Mouse (Mus musculus): ENCODE measurements at regions not wholly inside any gene's neighbourhood (a gene's known extent, or its start where the extent isn't known, plus 50 kb on each side); places are given as distances from the start of the nearest gene placed in this dataset.

- ATAC-seq (ENCODE audit: insufficient number of reproducible peaks, low FRiP score, low TSS enrichment), result no peak
Measured at GRCm38 (mm10) chr5:90164434-90164833, 59.4 kb downstream of the Cox18 start.

GRCm38 (mm10) chr5:90163033-90163859, 60.6 kb downstream of the Cox18 start:
- ATAC-seq (ENCODE audit: insufficient number of reproducible peaks, low FRiP score, low TSS enrichment), result no peak

- ATAC-seq (ENCODE audit: insufficient number of reproducible peaks, low FRiP score, low TSS enrichment), result no peak
Measured at GRCm38 (mm10) chr5:90160281-90160680, 63.5 kb downstream of the Cox18 start.

GRCm38 (mm10) chr5:90156522-90156921, 67.3 kb downstream of the Cox18 start:
- no peak for ATAC-seq (ENCODE audit: insufficient number of reproducible peaks, low FRiP score, low TSS enrichment)

GRCm38 (mm10) chr5:90149611-90150532, 73.9 kb downstream of the Cox18 start:
- no peak for ATAC-seq (ENCODE audit: insufficient number of reproducible peaks, low FRiP score, low TSS enrichment)

GRCm38 (mm10) chr5:90135971-90136370, 87.8 kb downstream of the Cox18 start:
- ATAC-seq (ENCODE audit: insufficient number of reproducible peaks, low FRiP score, low TSS enrichment), result no peak

GRCm38 (mm10) chr5:90107036-90107435, 116.8 kb downstream of the Cox18 start:
- no peak for ATAC-seq (ENCODE audit: insufficient number of reproducible peaks, low FRiP score, low TSS enrichment)

GRCm38 (mm10) chr5:90104672-90105071, 119.1 kb downstream of the Cox18 start:
- ATAC-seq (ENCODE audit: insufficient number of reproducible peaks, low FRiP score, low TSS enrichment), result no peak

- ATAC-seq (ENCODE audit: insufficient number of reproducible peaks, low FRiP score, low TSS enrichment), result no peak
Measured at GRCm38 (mm10) chr5:90088541-90088940, 135.3 kb downstream of the Cox18 start.

- no peak for ATAC-seq (ENCODE audit: insufficient number of reproducible peaks, low FRiP score, low TSS enrichment)
Measured at GRCm38 (mm10) chr5:90086491-90086890, 137.3 kb downstream of the Cox18 start.

- no peak for ATAC-seq (ENCODE audit: insufficient number of reproducible peaks, low FRiP score, low TSS enrichment)
Measured at GRCm38 (mm10) chr5:90077025-90077536, 146.7 kb downstream of the Cox18 start.

GRCm38 (mm10) chr5:90075629-90076349, 148.0 kb downstream of the Cox18 start:
- no peak for ATAC-seq (ENCODE audit: insufficient number of reproducible peaks, low FRiP score, low TSS enrichment)

- no peak for ATAC-seq (ENCODE audit: insufficient number of reproducible peaks, low FRiP score, low TSS enrichment)
Measured at GRCm38 (mm10) chr5:90071806-90072205, 152.0 kb downstream of the Cox18 start.

- ATAC-seq (ENCODE audit: insufficient number of reproducible peaks, low FRiP score, low TSS enrichment), result no peak
Measured at GRCm38 (mm10) chr5:90068601-90069000, 155.2 kb downstream of the Cox18 start.

- ATAC-seq (ENCODE audit: insufficient number of reproducible peaks, low FRiP score, low TSS enrichment), result no peak
Measured at GRCm38 (mm10) chr5:90067817-90068216, 156.0 kb downstream of the Cox18 start.

GRCm38 (mm10) chr5:90065884-90066615, 157.8 kb downstream of the Cox18 start:
- no peak for ATAC-seq (ENCODE audit: insufficient number of reproducible peaks, low FRiP score, low TSS enrichment)

- ATAC-seq (ENCODE audit: insufficient number of reproducible peaks, low FRiP score, low TSS enrichment), result no peak
Measured at GRCm38 (mm10) chr5:90055686-90056085, 168.1 kb downstream of the Cox18 start.

GRCm38 (mm10) chr5:90052516-90052915, 169.4 kb upstream of the Adamts3 start:
- no peak for ATAC-seq (ENCODE audit: insufficient number of reproducible peaks, low FRiP score, low TSS enrichment)

GRCm38 (mm10) chr5:90049856-90050255, 166.7 kb upstream of the Adamts3 start:
- no peak for ATAC-seq (ENCODE audit: insufficient number of reproducible peaks, low FRiP score, low TSS enrichment)

- no peak for ATAC-seq (ENCODE audit: insufficient number of reproducible peaks, low FRiP score, low TSS enrichment)
Measured at GRCm38 (mm10) chr5:90042781-90043180, 159.6 kb upstream of the Adamts3 start.
